Mouse (Mus musculus) monocyte, adult 2 months (primary cell): ENCODE measurements at regions not wholly inside any gene's neighbourhood (a gene's known extent, or its start where the extent isn't known, plus 50 kb on each side); places are given as distances from the start of the nearest gene placed in this dataset.
"Not testable (repeated sequence)": the region's sequence is repeated elsewhere in the genome, so short reads cannot be mapped to it uniquely, and the experiment has no call there.

Experiments
- DNase-seq, 2 experiments: peaks; one replicate each; pipeline ENCODE4 v3.0.0; 2022; ENCODE audit warnings: low spot score in 2 of 2, low read depth in 1 of 2

DNA sequence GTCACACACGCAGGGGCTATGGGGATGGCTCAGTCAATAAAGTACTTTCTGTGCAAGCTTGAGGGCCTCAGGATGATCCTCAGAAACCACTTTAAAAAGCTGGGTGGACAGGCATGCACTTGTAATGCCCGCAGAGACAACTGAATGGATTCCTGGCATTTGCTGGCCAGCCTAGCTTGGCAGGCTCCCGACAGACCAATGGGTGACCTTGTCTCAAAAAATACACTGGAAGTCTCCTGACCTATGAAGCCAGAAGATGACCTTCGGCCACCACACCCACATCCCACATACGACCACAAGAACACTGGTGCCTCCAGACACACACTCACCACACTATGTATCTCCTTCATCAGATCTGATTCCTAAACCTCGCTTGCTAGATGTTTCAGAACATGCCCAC lies 141.5 kb upstream of the Rybp start:
- DNase-seq, result no peak

DNA sequence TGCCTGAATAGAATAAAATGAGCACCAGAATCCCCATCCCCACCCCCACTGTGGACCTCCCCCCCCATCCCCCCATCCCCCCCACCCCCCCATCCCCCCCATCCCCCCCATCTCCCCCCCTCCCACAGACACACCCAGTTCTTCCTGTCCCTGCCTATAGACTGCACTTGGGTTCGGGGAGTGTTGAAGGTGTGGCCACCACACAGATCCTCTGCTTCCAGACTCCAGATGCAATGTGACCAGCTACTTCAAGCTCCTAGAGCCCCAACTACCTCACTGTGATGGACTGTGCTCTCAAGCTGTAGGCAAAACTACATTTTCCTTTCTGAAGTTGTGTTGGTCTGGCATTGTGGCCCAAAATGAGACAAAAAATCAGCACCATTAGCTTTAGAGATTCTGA lies 138.3 kb upstream of the Rybp start:
- no peak for DNase-seq

DNA sequence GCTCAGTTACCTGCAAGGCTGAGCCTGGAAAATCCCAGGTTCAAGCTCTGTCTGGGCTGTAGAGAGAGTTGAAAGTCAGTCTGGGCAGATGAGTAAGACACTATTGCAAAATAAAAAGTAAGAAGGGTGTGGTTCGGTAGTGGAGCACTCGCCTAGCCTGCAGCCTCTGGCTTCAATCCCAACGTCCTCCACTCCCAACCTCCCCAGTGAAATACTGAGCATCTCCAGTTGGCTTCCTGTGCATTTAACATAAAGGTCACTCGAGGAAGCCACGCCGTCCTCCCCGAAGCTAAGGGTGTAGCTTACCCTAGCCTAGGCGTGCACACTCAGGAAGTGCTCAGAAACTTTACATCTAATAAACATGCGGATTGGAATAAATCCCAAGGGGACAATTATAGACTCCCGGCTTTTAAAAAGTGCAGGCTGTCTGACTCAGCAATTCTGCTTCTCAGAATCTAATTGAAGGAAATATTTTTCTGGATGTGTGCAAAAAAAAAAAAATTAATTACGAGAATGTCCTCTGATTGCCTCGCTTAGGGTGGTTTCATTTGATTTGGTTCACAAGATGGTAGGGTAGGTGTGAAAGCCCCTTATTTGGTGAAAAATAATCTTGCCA lies 137.6 kb upstream of the Rybp start:
- DNase-seq, result no peak

DNA sequence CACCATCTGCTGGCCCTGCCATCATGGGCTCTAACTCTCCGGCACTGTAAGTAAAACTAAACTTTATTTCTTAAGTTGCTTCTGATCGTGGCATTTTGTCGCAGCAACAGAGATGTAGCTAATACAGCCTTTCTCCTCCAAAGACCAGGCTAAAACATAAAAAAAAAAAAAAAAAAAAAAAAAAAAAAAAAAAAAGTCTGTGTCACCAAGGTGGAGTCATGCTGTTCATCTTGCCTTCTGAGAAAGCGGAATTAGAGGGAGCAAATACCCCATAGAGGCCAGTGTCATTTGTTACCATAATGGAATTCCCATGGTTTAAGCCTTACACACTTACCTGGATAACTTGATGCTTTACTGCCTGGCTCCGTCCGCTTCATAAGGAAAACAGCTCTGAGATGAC lies 136.9 kb upstream of the Rybp start:
- DNase-seq, result no peak

DNA sequence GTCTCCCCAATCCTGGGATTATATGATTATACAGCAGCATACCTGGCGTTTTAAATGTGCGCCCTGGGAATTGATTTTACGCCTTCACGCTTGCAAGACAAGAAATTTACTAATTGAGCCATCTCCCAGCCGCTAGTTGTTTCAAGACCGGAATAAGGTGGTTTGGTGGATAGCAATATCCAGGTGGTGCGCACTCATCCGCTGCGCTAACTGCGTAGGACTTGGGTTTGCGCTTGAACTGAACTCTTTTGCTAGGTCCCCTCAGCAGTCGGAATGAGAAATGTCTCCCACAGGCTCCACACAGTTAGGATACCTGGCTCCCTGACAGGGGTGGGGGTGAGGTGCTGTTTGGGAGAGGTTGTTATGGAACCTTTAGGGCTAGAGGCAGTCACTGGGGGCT lies 136.4 kb upstream of the Rybp start:
- DNase-seq, result no peak

DNA sequence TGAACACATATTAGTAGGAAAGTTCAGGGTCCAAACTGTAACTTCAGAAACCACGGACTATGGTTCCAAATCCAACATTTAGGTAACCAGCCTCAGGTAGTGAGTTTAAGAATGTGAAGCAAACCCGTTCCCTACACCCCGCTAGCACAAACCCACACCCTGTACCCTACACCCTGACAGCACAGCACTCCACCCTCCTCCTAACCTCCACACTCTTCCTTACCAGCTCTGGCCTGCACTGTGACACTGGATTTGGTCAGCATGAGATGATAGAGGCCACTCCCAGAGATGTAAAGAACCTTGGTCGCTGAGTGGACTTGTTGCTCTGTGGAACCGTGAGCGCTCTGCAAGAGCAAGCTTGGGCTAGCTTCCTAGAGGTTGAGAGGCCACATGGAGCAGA lies 135.3 kb upstream of the Rybp start:
- no peak for DNase-seq

DNA sequence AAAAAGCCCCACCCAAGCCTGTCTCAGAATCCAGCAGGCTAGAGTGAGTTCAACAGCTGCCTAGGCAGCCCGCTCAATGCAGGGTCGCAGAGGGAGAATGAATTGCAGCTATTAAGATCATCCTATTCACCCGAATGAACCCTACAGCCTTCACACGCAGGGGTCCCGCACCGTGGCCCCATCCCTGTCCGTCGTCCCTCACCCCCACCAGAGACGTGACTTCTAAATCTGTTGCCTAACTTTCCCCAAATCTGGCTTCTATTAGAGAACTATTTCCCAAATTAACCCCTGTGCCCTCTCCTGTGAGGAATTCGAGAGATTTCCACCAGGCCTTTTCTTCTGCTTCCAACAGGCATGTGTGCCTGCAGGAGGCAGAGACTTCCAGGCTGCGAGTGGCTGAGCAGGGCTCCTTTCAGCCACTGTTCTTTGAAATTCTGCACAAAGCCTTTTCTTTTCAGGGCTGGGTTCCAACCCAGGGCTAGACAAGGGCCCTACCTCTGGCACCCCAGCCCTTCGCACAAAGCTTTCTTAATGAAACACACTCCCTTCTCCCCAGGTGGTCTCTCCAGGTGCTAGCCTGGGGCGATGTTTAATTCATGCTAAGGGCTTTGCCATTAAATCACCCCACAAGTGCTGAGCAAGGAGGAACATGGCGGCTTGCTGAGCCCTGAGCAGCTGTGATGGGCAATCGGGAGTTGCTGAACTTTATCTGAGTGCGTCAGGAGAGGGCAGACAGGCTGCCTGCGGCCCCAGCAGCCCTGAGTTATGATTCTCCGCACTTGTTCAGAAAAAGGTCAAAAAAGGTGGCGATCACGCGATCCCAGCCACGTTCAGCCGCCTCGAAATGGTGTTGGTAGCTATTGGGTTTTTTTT lies 134.7 kb upstream of the Rybp start:
- no peak for DNase-seq

DNA sequence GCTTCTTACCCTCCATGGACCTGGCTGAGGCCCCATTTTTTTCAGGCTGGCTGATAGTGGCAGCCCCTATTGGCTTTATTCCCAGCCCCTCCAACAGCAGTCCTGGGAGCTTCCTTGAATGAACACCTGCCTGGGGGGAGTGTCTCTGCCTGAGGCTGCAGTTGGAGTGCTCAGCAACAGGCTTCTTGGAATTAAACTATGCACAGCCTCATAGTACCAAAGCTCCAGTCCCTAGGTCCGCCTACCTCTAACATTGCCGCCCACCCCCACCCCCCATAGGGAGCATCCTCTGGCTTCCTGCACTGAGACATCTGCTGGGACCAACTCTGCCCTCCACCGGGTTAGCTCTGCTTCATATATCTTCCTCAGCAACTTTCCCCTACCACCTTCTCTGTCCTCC lies 133.3 kb upstream of the Rybp start:
- DNase-seq, result no peak

DNA sequence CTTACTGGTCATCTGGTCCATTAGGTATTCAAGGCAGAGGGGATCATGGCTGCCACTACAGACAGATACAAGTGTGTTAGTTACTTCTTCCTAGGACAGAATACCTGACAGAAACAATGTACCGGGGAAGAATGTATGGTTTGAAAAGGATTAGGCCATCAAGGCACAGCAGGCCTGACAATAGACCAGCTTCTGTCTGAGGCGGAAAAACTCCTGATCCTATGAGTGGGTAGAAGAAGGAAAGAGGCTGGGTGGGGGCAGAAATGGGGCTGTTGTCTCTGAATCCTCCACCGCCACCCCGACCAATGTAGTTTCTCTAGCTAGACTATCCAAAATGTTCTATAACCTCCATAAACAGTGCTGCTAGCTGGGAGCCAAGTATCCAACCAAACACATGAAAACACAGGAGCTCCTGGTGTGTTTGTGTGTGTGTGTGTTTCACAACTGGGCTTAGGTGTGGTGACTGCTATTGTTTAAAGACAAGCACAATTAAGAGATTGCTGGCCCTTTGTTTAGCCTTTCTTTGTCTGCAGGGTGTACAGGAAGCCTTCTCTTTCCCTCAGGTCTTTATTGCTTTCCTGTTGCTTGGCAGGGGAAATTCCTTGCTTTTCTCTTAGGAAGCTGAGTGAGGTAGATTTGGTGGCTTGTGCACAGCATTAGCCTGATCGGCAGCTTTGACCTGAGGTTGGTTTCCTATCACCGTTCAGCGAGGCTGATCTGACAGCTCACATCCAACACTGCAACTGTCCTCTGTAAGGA lies 132.7 kb upstream of the Rybp start:
- no peak for DNase-seq

DNA sequence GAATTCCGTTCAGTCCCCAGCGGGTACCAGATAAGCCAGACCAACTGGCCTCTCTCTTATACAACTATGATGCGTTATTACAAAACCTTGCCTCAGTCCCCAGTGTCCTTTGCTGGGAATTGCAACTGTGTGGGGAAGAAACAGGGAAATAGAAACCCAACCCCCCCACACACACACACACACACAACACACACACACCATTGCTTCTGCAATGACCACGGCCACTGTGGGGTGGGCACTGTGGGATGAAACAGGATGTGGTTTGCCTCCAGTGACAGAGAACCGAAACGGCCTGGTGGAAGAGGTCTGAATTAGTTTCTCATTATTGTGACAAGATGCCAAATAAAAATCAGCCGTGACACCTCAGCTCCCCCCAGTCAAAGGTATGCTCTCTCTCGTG lies 128.8 kb upstream of the Rybp start:
- peak; percentile 45 to 54 for DNase-seq

DNA sequence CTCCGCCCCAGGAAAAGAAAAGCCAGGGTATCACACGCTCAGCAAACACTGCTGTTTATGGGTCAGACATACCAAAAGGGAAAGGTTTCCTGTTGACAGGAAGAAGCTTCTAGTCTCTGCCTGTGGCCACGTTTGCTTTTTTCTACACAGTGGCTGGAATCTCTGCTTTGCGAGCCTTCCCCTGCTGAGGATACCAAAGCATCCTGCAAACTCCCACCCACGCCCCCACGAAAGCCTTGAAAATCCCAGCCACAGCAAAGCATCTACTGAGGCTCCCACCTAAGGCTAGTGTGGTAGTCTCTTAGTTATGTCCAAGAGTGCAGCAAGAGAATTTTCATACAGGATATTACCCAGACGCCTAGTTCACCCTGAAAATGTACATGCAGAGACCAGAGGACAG lies 128.2 kb upstream of the Rybp start:
- no peak for DNase-seq

DNA sequence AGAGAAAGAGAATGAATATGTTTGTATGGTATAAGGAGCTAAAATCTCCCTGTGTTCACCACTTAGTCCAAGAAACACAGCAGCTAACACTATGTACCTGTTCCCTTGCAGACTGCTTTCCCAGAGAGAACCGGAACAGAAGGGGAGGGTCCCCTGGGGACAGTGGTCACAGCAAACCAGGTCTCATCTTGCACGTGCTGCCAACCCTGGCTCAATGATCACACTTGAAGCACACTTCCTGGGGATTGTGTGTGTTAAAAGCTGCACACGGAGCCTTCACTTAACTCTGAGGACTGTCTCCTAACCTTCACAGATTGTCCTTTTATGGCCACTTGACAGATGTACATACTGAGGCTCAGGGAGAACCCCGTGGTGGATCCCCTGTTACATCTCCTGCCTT lies 127.6 kb upstream of the Rybp start:
- DNase-seq, result no peak

DNA sequence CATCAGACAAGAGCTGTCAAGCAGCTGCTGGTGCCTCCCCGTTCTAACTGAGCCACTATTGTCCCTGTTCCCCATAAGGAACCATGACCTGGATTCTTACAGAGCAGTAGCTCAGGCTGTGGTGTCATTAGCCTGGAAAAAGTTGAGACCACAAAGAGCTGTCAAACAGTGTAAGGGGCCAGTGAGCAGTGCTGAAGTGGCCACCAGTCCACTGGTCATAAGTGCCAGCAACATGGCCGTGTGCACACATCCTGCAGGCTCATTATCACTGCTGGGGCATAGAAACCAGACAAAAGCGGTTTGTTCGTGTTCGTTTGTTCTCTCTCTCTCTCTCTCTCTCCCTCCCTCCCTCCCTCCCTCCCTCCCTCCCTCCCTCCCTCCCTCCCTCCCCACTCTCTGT lies 125.2 kb upstream of the Rybp start:
- DNase-seq, result no peak

DNA sequence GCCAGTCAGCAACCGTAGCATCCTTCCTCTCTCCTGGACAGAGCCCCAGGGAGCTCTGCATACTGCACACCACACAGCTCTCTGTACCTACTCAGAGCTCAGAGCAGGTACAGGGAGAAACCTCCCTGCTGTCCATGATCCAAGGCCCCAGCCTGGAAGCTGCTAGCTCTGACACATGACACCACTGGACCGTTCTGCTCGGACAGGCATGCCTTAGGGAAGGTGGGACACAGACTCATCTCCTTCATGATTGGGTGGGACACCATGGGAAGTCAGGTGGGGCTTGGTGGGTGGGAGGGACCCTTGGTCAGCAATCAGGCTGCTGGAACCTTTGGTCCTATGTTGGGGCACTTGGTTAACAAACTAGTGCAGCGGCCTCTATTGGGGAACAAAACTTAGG lies 124.7 kb upstream of the Rybp start:
- no peak for DNase-seq

DNA sequence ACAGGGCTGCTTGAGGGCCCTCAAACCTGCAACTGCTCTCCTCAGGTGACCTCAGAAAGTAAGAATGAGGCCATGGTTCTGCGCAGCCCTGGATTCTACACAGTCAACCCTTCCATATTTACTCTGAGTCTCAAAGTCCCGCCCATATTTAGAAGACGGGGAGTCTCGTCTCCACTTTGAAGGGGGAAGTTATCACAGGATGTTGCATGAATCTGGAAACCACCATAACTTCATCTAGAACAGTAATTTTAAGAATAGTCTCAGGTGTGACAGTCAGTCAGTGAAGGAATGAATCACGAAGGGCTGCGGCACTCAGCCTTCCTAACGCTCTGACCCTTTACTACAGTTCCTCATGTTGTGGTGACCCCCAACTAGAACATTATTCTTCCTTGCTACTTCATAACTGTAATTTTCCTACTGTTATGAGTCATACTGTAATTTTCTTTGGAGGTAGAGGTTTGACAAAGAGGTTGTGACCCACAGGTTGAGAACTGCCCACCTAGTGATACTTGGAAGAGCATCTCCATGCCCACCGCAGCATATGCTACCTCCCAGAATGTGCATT lies 122.9 kb upstream of the Rybp start:
- no peak for DNase-seq

DNA sequence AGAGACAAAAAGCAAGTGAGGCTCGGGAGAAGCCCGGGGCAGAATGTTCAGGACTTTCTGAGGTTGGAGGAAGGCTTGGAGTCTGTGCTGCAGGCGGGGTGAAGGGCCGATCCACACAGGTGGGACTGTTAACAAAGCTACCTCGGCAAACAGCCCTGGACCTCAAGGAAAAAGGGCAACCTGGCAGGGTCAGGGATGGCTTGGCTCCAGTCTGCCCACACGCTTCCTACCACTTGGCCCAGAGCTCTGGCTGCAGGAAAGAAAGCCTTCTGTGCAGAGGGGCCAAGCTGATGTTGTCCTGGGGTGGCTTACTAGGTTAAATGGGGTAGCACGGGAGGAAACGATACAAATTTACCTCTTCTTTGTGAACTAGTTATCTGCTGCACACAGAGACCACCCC lies 121.5 kb upstream of the Rybp start:
- no peak for DNase-seq

DNA sequence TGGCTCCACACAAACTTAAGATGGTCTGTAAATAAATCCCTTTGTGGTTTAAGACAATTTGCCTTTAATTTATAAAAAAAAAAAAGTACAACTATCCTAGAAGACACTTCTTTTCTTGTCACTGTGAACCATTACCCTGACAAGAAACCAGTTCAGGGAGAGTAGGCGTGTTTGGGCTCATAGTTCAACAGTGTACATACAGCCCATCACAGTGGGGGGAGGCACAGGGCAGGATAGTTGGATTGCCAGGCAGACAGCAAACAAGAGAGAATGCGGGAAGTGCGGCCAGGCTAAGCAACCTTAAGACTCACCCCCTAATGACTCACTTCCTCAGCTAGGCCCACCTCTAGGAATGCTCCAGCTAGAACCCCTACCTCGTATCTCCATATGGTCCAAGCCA lies 119.2 kb upstream of the Rybp start:
- no peak for DNase-seq

DNA sequence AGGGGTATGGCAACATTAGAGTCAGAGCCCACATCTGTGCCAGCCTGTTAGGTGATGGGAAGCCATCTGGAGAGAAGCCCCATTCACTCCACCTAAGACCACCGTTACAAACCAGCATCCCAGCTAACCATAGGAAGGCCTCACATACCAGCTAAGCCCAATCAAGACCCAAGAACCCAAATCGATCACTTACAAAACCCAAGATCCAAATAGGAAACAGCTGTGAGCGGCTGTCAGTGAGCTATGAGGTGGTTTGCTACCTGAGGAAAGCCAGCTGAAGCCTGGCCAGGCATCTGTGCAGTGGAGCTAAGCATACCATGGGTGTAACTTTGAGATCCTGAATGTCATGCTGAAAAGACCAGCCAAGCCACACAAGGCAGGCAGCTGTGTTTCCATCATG lies 116.9 kb upstream of the Rybp start:
- no peak for DNase-seq

DNA sequence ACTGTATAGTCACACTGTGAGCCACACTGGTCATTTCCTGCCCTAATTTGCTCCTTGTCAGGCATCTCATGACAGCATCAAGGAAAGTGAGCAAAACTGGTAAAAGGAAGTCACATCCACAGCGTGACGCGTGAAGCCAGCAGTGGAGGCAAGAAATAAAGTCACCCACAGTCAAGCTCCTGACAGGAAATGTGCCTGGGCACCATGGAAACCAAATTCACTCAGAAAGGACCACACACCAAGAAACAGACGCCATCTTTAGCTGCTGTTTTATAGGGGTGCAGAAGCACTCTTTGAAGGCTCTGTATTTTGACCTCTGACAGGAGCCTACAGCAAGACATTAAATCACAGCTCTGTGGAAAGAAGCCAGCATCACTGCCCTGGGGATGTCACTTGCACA lies 115.4 kb upstream of the Rybp start:
- peak in 1 of 2 experiments; percentile 26 for DNase-seq

DNA sequence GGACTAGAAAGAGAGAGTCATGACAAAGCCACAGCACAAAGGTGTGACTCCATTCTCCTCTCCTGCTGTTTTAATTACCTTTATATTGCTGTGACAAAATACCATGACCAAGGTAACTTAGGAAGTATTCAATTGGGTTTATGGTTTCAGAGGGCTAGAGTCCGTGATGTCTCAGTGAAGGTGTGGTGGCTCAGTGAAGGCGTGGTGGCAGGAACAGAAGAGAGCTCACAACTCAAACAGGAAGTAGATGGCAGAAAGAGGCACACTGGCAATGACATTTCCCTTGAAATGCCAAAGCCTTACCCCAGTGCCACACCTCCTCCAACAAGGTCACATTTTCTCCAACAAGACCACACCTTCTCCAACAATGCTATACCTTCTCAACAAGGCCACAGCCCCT lies 114.4 kb upstream of the Rybp start:
- no peak for DNase-seq

DNA sequence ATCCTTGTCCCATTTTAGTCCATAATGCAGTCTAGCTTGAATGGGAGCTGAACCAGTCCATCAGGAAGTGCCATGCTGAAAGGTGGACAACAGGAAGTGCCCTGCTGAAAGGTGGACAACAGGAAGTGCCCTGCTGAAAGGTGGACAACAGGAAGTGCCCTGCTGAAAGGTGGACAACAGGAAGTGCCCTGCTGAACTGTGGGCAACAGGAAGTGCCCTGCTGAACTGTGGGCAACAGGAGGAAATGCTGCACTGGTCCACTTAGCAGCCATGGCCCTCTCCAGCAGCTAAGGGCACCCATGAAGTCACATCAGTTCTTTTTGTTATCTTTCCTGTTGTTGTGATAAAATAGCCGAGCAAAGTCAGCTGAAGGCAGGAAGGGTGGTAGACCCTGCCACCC lies 112.1 kb upstream of the Rybp start:
- DNase-seq, result not testable (repeated sequence)
